Mouse (Mus musculus) lung, postnatal 10 days (tissue): ENCODE measurements at regions not wholly inside any gene's neighbourhood (a gene's known extent, or its start where the extent isn't known, plus 50 kb on each side); places are given as distances from the start of the nearest gene placed in this dataset.

Experiments
- DNase-seq: peaks from one replicate; pipeline ENCODE4 v3.0.0; 2021

DNA sequence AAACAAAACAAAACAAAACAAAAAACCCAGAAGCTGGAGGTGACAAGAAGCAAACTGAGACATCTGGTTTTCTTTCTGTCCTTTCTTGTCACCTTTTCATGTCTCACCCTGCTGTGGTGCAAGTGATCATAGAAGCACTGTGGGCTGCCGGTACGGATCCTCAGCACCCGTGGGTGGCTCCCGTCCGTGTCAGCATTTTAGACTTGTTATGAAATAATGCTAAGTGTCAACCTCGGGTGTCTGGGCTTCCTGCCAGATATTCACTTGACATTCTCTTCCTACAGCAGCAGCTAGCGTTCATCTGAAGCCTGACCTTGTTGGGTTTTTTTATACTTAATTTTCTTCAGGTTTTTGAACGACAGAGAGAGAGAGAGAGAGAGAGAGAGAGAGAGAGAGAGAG lies 404.7 kb downstream of the Pla2g4a start:
- DNase-seq = peak; percentile 29

GRCm38 (mm10) chr1:149555355-149556007 lies 405.6 kb downstream of the Pla2g4a start:
- DNase-seq = no peak

- no peak for DNase-seq
These were observed 415.0 kb downstream of the Pla2g4a start for GRCm38 (mm10) chr1:149546076-149546475.

DNA sequence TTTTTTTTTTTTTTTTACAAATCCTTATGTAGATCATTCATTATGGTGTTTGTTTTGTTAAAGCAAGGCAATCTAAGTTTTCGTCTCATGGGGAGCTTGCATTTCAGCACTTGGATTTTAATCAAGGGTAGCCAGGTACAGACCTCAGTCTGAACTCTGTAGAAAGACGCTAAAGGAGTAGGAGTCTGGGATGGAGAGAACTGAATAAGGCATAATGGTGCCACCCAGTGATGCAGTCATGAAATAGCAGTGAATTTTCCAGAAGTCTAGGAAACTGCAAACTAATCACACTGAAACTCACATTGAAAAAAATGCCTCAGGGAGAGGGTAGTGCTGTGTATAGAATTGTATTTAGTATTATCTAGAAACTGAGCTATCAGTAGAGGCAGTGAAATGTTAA lies 419.7 kb downstream of the Pla2g4a start:
- DNase-seq = no peak

DNA sequence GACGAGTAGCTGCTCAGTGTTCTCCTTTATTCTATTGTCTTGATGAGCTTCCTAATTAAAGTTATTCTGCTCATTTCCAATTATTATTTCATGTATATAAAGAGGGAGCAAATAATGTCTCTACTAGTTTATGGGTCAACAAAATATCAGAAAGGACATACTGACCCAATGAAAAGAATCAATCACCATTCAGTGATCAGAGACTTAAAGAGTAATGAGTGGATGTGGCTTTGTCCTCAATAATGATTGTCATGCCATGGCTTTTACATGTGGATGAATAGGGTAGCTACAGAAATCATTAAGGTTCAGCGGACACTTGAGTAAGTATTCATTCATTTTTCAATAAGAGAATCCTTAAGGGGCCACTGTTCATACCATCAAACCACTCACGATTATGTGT lies 427.4 kb downstream of the Pla2g4a start:
- no peak for DNase-seq
